Mouse (Mus musculus) limb, embryonic 13.5 days (tissue): ENCODE data around the gene Mesp1. TPM values are rescaled to one million over a fixed set of nuclear protein-coding genes. Genes with fewer than 3 reads are reported as not detected.
"Not testable (repeated sequence)": the region's sequence is repeated elsewhere in the genome, so short reads cannot be mapped to it uniquely, and the experiment has no call there.

Source experiments
- ATAC-seq: fragments of 200-750 bp; cut with Nextera tagmentation; 2 replicates; pipeline ENCODE4 v1.8.0; 2017; ENCODE audit warnings: low read depth, moderate number of reproducible peaks, moderate TSS enrichment; ENCODE audit not compliant: low FRiP score
- H3K27ac ChIP-seq: fragments of 300-500 bp; sonication (generic); 2 replicates; pipeline ENCODE4 v1.5.1; 2015; ENCODE audit warnings: inconsistent platforms, mild to moderate bottlenecking, moderate library complexity
- H3K27me3 ChIP-seq: fragments of 300-500 bp; sonication (generic); 2 replicates; pipeline ENCODE4 v1.6.1; 2015; ENCODE audit warnings: mild to moderate bottlenecking, inconsistent platforms
- H3K36me3 ChIP-seq: fragments of 300-500 bp; sonication (generic); 2 replicates; pipeline ENCODE4 v1.6.1; 2015; ENCODE audit warnings: inconsistent platforms, mild to moderate bottlenecking, moderate library complexity
- H3K4me1 ChIP-seq: fragments of 300-500 bp; sonication (generic); 2 replicates; pipeline ENCODE4 v1.6.1; 2015; ENCODE audit warnings: inconsistent platforms
- H3K4me2 ChIP-seq: fragments of 300-500 bp; sonication (generic); replicated peaks from 2 replicates; pipeline ENCODE4 v1.6.1; 2015; ENCODE audit warnings: inconsistent platforms, mild to moderate bottlenecking, moderate library complexity
- H3K4me3 ChIP-seq: fragments of 300-500 bp; sonication (generic); 2 replicates; pipeline ENCODE4 v1.5.1; 2015; ENCODE audit warnings: moderate library complexity, mild to moderate bottlenecking, inconsistent platforms
- H3K9ac ChIP-seq: fragments of 300-500 bp; sonication (generic); 2 replicates; pipeline ENCODE4 v1.6.1; 2015; ENCODE audit warnings: mild to moderate bottlenecking, inconsistent platforms
- H3K9me3 ChIP-seq: fragments of 300-500 bp; sonication (generic); 2 replicates; pipeline ENCODE4 v1.6.1; 2016; ENCODE audit warnings: inconsistent platforms
- WGBS: fragments of 180-500 bp; shearing (Covaris S2); methylation state at CpG from one replicate; pipeline ENCODE4 v1.1.7; 2015; 5-methylcytosine and 5-hydroxymethylcytosine counted together
- polyA plus RNA-seq: library from polyadenylated mRNA; unstranded; fragments of >200 nt; fragmentation: Nextera tagmentation; extraction: Ambion mirVana; gene quantifications from 2 replicates; pipeline ENCODE4 v1.2.1, GENCODE M21; 2015

The Mesp1 gene
- polyA plus RNA-seq, 1 experiment from 2014 or later: not detected

DNA sequence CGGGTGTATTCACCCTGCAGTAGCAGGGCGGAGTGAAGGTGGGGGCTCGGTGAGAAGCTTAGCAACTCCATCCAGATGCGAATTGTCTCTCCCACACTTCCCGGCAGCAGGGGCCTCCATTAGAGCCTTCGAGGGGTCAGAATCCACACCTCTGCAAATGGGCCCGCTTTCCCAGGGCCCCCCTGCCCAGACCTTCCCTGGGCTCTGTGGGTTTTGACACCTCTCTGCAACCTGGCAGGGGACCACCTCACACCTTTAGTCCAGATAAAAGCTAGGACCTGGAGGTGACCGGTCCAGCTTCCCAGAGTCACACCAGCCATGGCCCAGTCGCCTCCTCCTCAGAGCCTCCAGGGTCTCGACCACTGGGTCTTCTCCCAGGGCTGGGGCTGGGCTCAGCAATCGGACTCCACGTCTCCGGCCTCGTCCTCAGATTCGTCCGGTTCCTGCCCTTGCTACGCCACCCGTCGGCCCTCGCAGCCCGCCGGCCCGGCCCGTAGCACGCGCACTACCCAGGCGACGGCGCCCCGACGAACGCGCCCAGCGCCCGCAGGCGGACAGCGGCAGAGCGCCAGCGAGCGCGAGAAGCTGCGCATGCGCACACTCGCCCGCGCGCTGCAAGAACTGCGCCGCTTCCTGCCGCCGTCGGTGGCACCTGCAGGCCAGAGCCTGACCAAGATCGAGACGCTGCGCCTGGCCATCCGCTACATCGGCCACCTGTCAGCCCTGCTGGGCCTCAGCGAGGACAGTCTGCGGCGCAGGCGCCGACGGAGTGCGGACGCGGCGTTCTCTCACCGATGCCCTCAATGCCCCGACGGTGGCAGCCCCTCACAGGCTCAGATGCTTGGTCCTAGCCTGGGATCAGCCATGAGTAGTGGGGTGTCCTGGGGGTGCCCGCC, 17.3 kb upstream of the Mesp1 start, which contains the start of gene Mesp2:
Gene Mesp2, plus strand, starts transcription at position 117 of the 896 bp plus-strand sequence.
- peak within 1 kb of the TSS; percentile 61 for H3K9ac ChIP-seq
- peak within 1 kb of the TSS; percentile 43 for H3K4me3 ChIP-seq
- H3K36me3 ChIP-seq: no peaks in the 10 kb centered on the region
- H3K4me1 ChIP-seq: peaks cover 4% of the 10 kb centered on the region
- no peak within 1 kb of the TSS for H3K27ac ChIP-seq
- H3K4me2 ChIP-seq: peak within 1 kb of the TSS; percentile 73
- 0 out of 2 replicates have a peak, but pooled peaks have one; percentile 44 for ATAC-seq
- peaks cover 32% of the 10 kb centered on the region for H3K27me3 ChIP-seq
- H3K9me3 ChIP-seq: no peaks in the 10 kb centered on the region
- WGBS: 9% methylated on average over 71 of the region's 71 CpGs

DNA sequence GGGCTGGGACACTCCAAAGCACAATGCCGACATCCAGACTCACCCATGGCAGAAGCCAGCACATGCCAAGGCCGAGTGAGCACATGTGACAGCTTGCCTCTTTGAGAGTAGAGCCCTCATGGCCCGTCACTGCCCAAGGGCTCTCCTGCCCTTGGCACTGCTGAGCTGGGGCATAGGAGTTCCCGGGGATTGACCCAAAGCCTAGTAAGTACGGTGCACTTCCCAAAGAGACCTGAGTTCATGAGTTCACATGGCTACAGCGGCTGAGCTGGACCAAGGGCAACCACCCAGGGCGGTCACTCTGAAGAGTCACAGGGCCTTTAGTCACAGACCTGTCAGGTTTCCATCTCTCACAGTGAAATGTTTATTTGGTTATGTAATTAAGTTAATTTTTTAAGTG, 15.0 kb upstream of the Mesp1 start:
- Histone ChIP-seq H3K4me3 (no peak overlapping the region), H3K27me3 (peaks cover 32% of the 10 kb centered on the region), H3K4me2 (no peak overlapping the region), H3K4me1 (peaks cover 9% of the 10 kb centered on the region), H3K9me3 (no peaks in the 10 kb centered on the region), H3K36me3 (no peaks in the 10 kb centered on the region), H3K27ac (no peak overlapping the region), H3K9ac (no peak overlapping the region)
- no peak for ATAC-seq
- 84% methylated on average over 7 of the region's 7 CpGs for WGBS

GRCm38 (mm10) chr7:79803887-79804286, 10.3 kb upstream of the Mesp1 start:
- H3K27ac ChIP-seq: no peak overlapping the region
- WGBS: 54% methylated on average over 2 of the region's 2 CpGs
- no peak overlapping the region for H3K9ac ChIP-seq

GRCm38 (mm10) chr7:79802037-79802436, 8.4 kb upstream of the Mesp1 start:
- H3K27ac ChIP-seq: no peak overlapping the region
- peaks cover 8% of the 10 kb centered on the region; the same call in 1 of the 2 replicates for H3K27me3 ChIP-seq
- H3K4me1 ChIP-seq: peaks cover 9% of the 10 kb centered on the region; the same call in 1 of the 2 replicates
- no peak overlapping the region for H3K4me2 ChIP-seq
- H3K9ac ChIP-seq: no peak overlapping the region
- H3K36me3 ChIP-seq: no peaks in the 10 kb centered on the region
- H3K4me3 ChIP-seq: no peak overlapping the region
- no peaks in the 10 kb centered on the region for H3K9me3 ChIP-seq
- 41% methylated on average over 5 of the region's 5 CpGs for WGBS
- ATAC-seq: no peak

More at GRCm38 (mm10) chr7:79803887-79804286, 10.3 kb upstream of the Mesp1 start:
- H3K36me3 ChIP-seq: no peaks in the 10 kb centered on the region
- ATAC-seq: no peak
- no peak overlapping the region for H3K4me2 ChIP-seq
- H3K9me3 ChIP-seq: no peaks in the 10 kb centered on the region
- peaks cover 4% of the 10 kb centered on the region; the same call in 1 of the 2 replicates for H3K4me1 ChIP-seq
- no peaks in the 10 kb centered on the region for H3K27me3 ChIP-seq
- no peak overlapping the region for H3K4me3 ChIP-seq

GRCm38 (mm10) chr7:79801391-79801790, 7.8 kb upstream of the Mesp1 start:
- H3K4me3 ChIP-seq: no peak overlapping the region
- WGBS: 64% methylated on average over 11 of the region's 11 CpGs
- H3K4me2 ChIP-seq: no peak overlapping the region
- H3K36me3 ChIP-seq: no peaks in the 10 kb centered on the region
- ATAC-seq: no peak
- no peaks in the 10 kb centered on the region for H3K9me3 ChIP-seq
- H3K27me3 ChIP-seq: peaks cover 8% of the 10 kb centered on the region; the same call in 1 of the 2 replicates
- peaks cover 9% of the 10 kb centered on the region; the same call in 1 of the 2 replicates for H3K4me1 ChIP-seq
- H3K27ac ChIP-seq: no peak overlapping the region
- H3K9ac ChIP-seq: no peak overlapping the region

DNA sequence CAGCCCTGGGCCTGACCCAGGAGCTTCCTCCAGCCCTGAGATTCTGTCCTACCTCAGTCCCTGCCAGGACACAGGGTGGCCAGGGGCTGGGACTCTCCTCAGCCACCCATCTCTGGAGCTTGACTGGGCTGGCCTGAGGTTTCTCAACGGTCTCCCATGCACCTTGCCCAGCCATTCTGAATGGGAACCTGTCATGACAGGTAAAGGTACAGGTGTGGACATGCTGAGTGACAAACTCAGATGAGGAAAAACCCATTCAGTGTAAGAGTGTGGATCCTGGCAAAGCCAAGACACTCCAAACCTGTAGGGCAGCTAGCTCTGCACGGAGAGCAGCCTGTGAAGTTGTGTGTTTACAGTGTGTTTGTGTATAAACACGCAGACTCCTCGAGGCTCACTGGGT, 6.7 kb upstream of the Mesp1 start:
- no peaks in the 10 kb centered on the region for H3K36me3 ChIP-seq
- peaks cover 17% of the 10 kb centered on the region for H3K27me3 ChIP-seq
- no peak overlapping the region for H3K4me2 ChIP-seq
- ATAC-seq: no peak
- H3K9me3 ChIP-seq: no peaks in the 10 kb centered on the region
- peaks cover 9% of the 10 kb centered on the region; the same call in 1 of the 2 replicates for H3K4me1 ChIP-seq
- no peak overlapping the region for H3K4me3 ChIP-seq
- H3K27ac ChIP-seq: no peak overlapping the region
- 78% methylated on average over 4 of the region's 4 CpGs for WGBS
- H3K9ac ChIP-seq: no peak overlapping the region

- Histone ChIP-seq H3K9ac (no peak overlapping the region), H3K36me3 (no peaks in the 10 kb centered on the region), H3K27ac (no peak overlapping the region), H3K9me3 (no peaks in the 10 kb centered on the region), H3K4me2 (no peak overlapping the region), H3K4me1 (peaks cover 9% of the 10 kb centered on the region; the same call in 1 of the 2 replicates), H3K4me3 (no peak overlapping the region), H3K27me3 (peaks cover 25% of the 10 kb centered on the region)
- ATAC-seq: no peak
- 69% methylated on average over 6 of the region's 6 CpGs for WGBS
Observed at GRCm38 (mm10) chr7:79799506-79799905, 5.9 kb upstream of the Mesp1 start.

- no peaks in the 10 kb centered on the region for H3K9me3 ChIP-seq
- no peaks in the 10 kb centered on the region for H3K36me3 ChIP-seq
- H3K9ac ChIP-seq: no peak overlapping the region; the same call in 1 of the 2 replicates
- H3K4me3 ChIP-seq: no peak overlapping the region
- H3K27ac ChIP-seq: no peak overlapping the region
- ATAC-seq: no peak
- H3K4me1 ChIP-seq: peaks cover 8% of the 10 kb centered on the region; the same call in 1 of the 2 replicates
- WGBS: 2% methylated on average over 8 of the region's 8 CpGs
- H3K4me2 ChIP-seq: no peak overlapping the region
- H3K27me3 ChIP-seq: peaks cover 30% of the 10 kb centered on the region
Observed at GRCm38 (mm10) chr7:79799048-79799447, 5.5 kb upstream of the Mesp1 start.

GRCm38 (mm10) chr7:79798606-79799005, 5.0 kb upstream of the Mesp1 start:
- peaks cover 34% of the 10 kb centered on the region for H3K27me3 ChIP-seq
- no peaks in the 10 kb centered on the region for H3K36me3 ChIP-seq
- no peak for ATAC-seq
- 19% methylated on average over 5 of the region's 5 CpGs for WGBS
- H3K4me1 ChIP-seq: 0 out of 2 replicates have a peak, but pooled peaks cover 4% of the 10 kb centered on the region
- H3K9ac ChIP-seq: no peak overlapping the region; the same call in 1 of the 2 replicates
- no peak overlapping the region for H3K4me3 ChIP-seq
- no peak overlapping the region for H3K4me2 ChIP-seq
- H3K27ac ChIP-seq: no peak overlapping the region
- no peaks in the 10 kb centered on the region for H3K9me3 ChIP-seq

DNA sequence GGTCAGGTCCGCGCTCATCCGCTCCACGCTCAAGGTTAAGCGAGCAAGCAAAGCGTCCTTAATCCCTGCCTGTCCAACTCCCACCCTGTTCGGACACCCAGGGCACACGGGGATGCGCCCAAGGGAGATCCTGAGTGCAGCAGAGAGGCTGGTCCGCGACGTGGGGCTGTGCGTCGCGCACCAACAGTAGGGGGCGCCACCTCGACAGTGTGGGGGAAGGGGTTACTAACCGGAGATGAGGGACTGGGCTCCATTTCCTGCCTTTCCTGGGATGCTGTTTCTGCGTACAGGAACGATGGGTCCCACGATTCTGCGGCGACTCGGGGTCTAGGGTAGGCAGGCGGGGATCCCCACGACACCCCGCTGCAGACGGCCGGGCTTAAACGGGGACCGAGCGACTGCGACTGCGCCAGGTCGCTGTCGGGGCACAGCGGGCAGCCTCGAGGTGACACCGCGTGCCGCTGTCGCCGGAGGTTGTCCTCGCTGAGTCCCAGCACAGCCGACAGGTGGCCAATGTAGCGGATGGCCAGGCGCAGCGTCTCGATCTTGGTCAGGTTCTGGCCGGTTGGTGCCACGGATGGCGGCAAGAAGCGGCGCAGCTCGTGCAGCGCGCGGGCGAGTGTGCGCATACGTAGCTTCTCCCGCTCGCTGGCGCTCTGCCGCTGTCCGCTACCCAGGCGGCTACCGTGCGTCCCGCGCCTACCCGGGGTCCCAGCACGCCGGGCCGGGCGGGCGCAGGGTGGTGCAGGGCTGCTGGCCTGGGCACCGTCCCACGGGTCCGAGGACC, 760 bp downstream of the Mesp1 start:
- Histone ChIP-seq H3K9me3 (no peaks in the 10 kb centered on the region), H3K27ac (no peak overlapping the region), H3K36me3 (no peaks in the 10 kb centered on the region), H3K4me3 (peak overlapping the region; percentile 53), H3K4me1 (peaks cover 24% of the 10 kb centered on the region), H3K27me3 (peaks cover 84% of the 10 kb centered on the region), H3K4me2 (peak overlapping the region; percentile 88), H3K9ac (peak overlapping the region; percentile 65)
- WGBS: 2% methylated on average over 76 of the region's 80 CpGs
- no peak; the same call in 1 of the 2 replicates for ATAC-seq

DNA sequence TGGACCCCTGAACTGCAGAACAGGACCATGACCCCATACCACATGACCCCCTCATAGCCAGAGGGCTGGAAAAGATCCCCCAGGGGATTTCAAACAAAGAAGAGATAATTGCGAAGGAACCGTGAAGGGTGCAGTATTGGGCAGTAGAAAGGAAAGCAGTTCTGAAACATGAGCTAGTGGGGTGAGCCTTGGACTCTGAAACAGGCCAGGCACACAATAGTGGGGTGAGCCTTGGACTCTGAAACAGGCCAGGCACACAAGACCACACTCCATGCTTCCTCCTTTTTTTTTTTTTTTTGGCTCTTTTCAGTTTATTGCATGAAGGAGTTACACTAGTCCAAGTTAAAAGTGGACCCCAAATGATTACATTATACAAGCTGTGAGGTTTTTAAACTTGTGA, 3.8 kb downstream of the Mesp1 start:
- Histone ChIP-seq H3K4me1 (peaks cover 22% of the 10 kb centered on the region), H3K27me3 (peaks cover 70% of the 10 kb centered on the region)
- not testable (repeated sequence) for H3K36me3 ChIP-seq, H3K9me3 ChIP-seq, H3K9ac ChIP-seq, H3K27ac ChIP-seq, H3K4me3 ChIP-seq, H3K4me2 ChIP-seq, ATAC-seq
- WGBS: 14% methylated on average over 2 of the region's 2 CpGs

DNA sequence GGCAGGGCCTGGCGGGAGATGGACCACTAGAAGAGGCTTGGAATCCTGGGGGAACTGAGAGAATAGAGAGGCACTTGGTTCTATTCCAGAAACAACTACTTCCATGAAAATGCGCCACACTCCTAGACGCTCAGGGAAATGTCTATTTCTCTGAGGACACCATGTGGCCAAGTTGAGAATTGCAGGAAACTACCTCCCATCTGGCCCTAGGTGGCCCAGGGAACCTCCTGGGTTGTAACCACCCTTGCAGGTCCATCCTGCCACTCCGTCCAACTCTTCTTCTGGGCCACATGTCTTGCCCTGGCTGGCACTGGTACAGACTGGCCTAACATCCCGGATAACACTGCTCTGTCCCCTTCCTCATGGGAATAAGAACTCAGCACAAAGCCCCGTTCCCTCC, 7.3 kb downstream of the Mesp1 start:
- 17% methylated on average over 6 of the region's 6 CpGs for WGBS
- H3K4me3 ChIP-seq: no peak overlapping the region
- no peak overlapping the region for H3K4me2 ChIP-seq
- peak; percentile 48; the same call in 1 of the 2 replicates for ATAC-seq
- no peak overlapping the region for H3K27ac ChIP-seq
- no peaks in the 10 kb centered on the region for H3K36me3 ChIP-seq
- H3K9ac ChIP-seq: no peak overlapping the region
- 0 out of 2 replicates have a peak, but pooled peaks cover 9% of the 10 kb centered on the region for H3K4me1 ChIP-seq
- peaks cover 35% of the 10 kb centered on the region for H3K27me3 ChIP-seq
- no peaks in the 10 kb centered on the region for H3K9me3 ChIP-seq
